Mouse (Mus musculus): ENCODE measurements around the gene Hoxa11. TPM values are rescaled to one million over a fixed set of nuclear protein-coding genes. Genes with fewer than 3 reads are reported as not detected.

Gene Hoxa11
- polyA plus RNA-seq, 1 experiment from 2014 or later = not detected

GRCm38 (mm10) chr6:52235267-52235666 is 10.3 kb downstream of the Hoxa11 start:
- Histone ChIP-seq H3K36me3 (ENCODE audit: insufficient read depth, low read length) (no peaks in the 10 kb centered on the region), H3K4me1 (ENCODE audit: insufficient read depth, low read depth, low read length) (no peaks in the 10 kb centered on the region; the same call in 1 of the 2 replicates), H3K4me3 (ENCODE audit: low read depth, low read length) (no peak overlapping the region), H3K4me2 (replicated peaks; ENCODE audit: low read depth, low read length) (no peak overlapping the region), H3K9me3 (ENCODE audit: low read length) (no peaks in the 10 kb centered on the region), H3K27ac (ENCODE audit: low read length) (no peak overlapping the region), H3K9ac (replicated peaks; ENCODE audit: low read depth) (no peak overlapping the region), H3K27me3 (replicated peaks; ENCODE audit: insufficient read depth, low read length) (peaks cover 95% of the 10 kb centered on the region)
- ATAC-seq (no peak), DNase-seq (ENCODE audit: low spot score) (no peak)
- no peak for TF ChIP-seq EP300 (IDR thresholded peaks at IDR 0.05)
- TF ChIP-seq CTCF (IDR thresholded peaks at IDR 0.05) = no peak
- 38% methylated on average over 9 of the region's 9 CpGs for WGBS

GRCm38 (mm10) chr6:52234428-52235140 is 11.0 kb downstream of the Hoxa11 start:
- DNase-seq (ENCODE audit: low spot score) = no peak
- no peak for ATAC-seq
- H3K4me1 ChIP-seq (ENCODE audit: insufficient read depth, low read depth, low read length) = no peaks in the 10 kb centered on the region
- no peaks in the 10 kb centered on the region for H3K36me3 ChIP-seq (ENCODE audit: insufficient read depth, low read length)
- no peak overlapping the region for H3K4me2 ChIP-seq (replicated peaks; ENCODE audit: low read depth, low read length)
- H3K4me3 ChIP-seq (ENCODE audit: low read depth, low read length) = no peak overlapping the region
- H3K9ac ChIP-seq (replicated peaks; ENCODE audit: low read depth) = no peak overlapping the region
- no peaks in the 10 kb centered on the region for H3K9me3 ChIP-seq (ENCODE audit: low read length)
- TF ChIP-seq CTCF (IDR thresholded peaks at IDR 0.05) (no peak), EP300 (IDR thresholded peaks at IDR 0.05) (no peak)
- H3K27ac ChIP-seq (ENCODE audit: low read length) = no peak overlapping the region
- WGBS = 4% methylated on average over 49 of the region's 68 CpGs
- H3K27me3 ChIP-seq (replicated peaks; ENCODE audit: insufficient read depth, low read length) = peaks cover 95% of the 10 kb centered on the region

- TF ChIP-seq CTCF (IDR thresholded peaks at IDR 0.05) (no peak), EP300 (IDR thresholded peaks at IDR 0.05) (no peak)
- H3K4me1 ChIP-seq (ENCODE audit: insufficient read depth, low read depth, low read length) = no peaks in the 10 kb centered on the region
- ATAC-seq (peak; percentile 19; the same call in 1 of the 2 replicates), DNase-seq (ENCODE audit: low spot score) (no peak)
- no peak overlapping the region; the same call in 1 of the 2 replicates for H3K4me3 ChIP-seq (ENCODE audit: low read depth, low read length)
- H3K9ac ChIP-seq (replicated peaks; ENCODE audit: low read depth) = no peak overlapping the region
- no peak overlapping the region for H3K4me2 ChIP-seq (replicated peaks; ENCODE audit: low read depth, low read length)
- WGBS = 2% methylated on average over 63 of the region's 70 CpGs
- peaks cover 91% of the 10 kb centered on the region for H3K27me3 ChIP-seq (replicated peaks; ENCODE audit: insufficient read depth, low read length)
- H3K27ac ChIP-seq (ENCODE audit: low read length) = no peak overlapping the region
- H3K36me3 ChIP-seq (ENCODE audit: insufficient read depth, low read length) = no peaks in the 10 kb centered on the region
- H3K9me3 ChIP-seq (ENCODE audit: low read length) = no peaks in the 10 kb centered on the region
Measured at GRCm38 (mm10) chr6:52233546-52234427, 11.8 kb downstream of the Hoxa11 start.

- ATAC-seq = no peak
- H3K4me2 ChIP-seq (replicated peaks; ENCODE audit: low read depth, low read length) = no peak overlapping the region
- H3K9ac ChIP-seq (replicated peaks; ENCODE audit: low read depth) = no peak overlapping the region
- H3K9me3 ChIP-seq (ENCODE audit: low read length) = no peaks in the 10 kb centered on the region
- H3K27me3 ChIP-seq (replicated peaks; ENCODE audit: insufficient read depth, low read length) = peaks cover 84% of the 10 kb centered on the region
- H3K36me3 ChIP-seq (ENCODE audit: insufficient read depth, low read length) = no peaks in the 10 kb centered on the region
- 1% methylated on average over 23 of the region's 23 CpGs for WGBS
- H3K27ac ChIP-seq (ENCODE audit: low read length) = no peak overlapping the region
- DNase-seq (ENCODE audit: low spot score) = no peak
- no peak for TF ChIP-seq CTCF (IDR thresholded peaks at IDR 0.05)
- TF ChIP-seq EP300 (IDR thresholded peaks at IDR 0.05) = no peak
- H3K4me3 ChIP-seq (ENCODE audit: low read depth, low read length) = no peak overlapping the region
- no peaks in the 10 kb centered on the region for H3K4me1 ChIP-seq (ENCODE audit: insufficient read depth, low read depth, low read length)
Measured at GRCm38 (mm10) chr6:52232984-52233545, 12.5 kb downstream of the Hoxa11 start.

- no peaks in the 10 kb centered on the region for H3K4me1 ChIP-seq (ENCODE audit: insufficient read depth, low read depth, low read length)
- no peaks in the 10 kb centered on the region for H3K36me3 ChIP-seq (ENCODE audit: insufficient read depth, low read length)
- ATAC-seq = no peak
- under 1% methylated on average over 18 of the region's 18 CpGs for WGBS
- TF ChIP-seq EP300 (IDR thresholded peaks at IDR 0.05) (no peak), CTCF (IDR thresholded peaks at IDR 0.05) (peak; percentile 8; the same call in 1 of the 2 replicates)
- no peak overlapping the region for H3K4me3 ChIP-seq (ENCODE audit: low read depth, low read length)
- H3K27me3 ChIP-seq (replicated peaks; ENCODE audit: insufficient read depth, low read length) = peaks cover 83% of the 10 kb centered on the region
- no peaks in the 10 kb centered on the region for H3K9me3 ChIP-seq (ENCODE audit: low read length)
- H3K27ac ChIP-seq (ENCODE audit: low read length) = no peak overlapping the region
- H3K9ac ChIP-seq (replicated peaks; ENCODE audit: low read depth) = no peak overlapping the region
- no peak for DNase-seq (ENCODE audit: low spot score)
- no peak overlapping the region for H3K4me2 ChIP-seq (replicated peaks; ENCODE audit: low read depth, low read length)
Measured at GRCm38 (mm10) chr6:52232568-52232965, 13.0 kb downstream of the Hoxa11 start.
